Mouse (Mus musculus) olfactory bulb, adult 2 months (tissue): ENCODE data around the gene Clybl.

ENCODE experiments used
- CTCF ChIP-seq: fragments of 200-500 bp; IDR thresholded peaks from 2 replicates; pipeline ENCODE4 v1.5.1; 2012; ENCODE audit warnings: low read depth, mild to moderate bottlenecking, low read length, moderate library complexity; ENCODE audit not compliant: insufficient read depth
- POLR2A ChIP-seq: fragments of 200-500 bp; IDR thresholded peaks from 2 replicates; pipeline ENCODE4 v1.6.1; 2012; ENCODE audit warnings: mild to moderate bottlenecking, low read depth, low read length, moderate library complexity; ENCODE audit not compliant: insufficient read depth

- no peak for TF ChIP-seq POLR2A
- no peak for TF ChIP-seq CTCF
Measured at GRCm38 (mm10) chr14:122434039-122434438, 252.5 kb downstream of the Clybl start.
